Mouse (Mus musculus) bone marrow macrophage, adult 2 months (primary cell): ENCODE measurements around the gene Polr3b.

Experiments
- CTCF ChIP-seq: IDR thresholded peaks from 2 replicates; pipeline ENCODE4 v1.5.1; 2012; ENCODE audit warnings: low read depth, mild to moderate bottlenecking, low read length, moderate library complexity
- POLR2A ChIP-seq: IDR thresholded peaks from 2 replicates; pipeline ENCODE4 v1.6.1; 2012; ENCODE audit warnings: mild to moderate bottlenecking, low read depth, low read length, borderline replicate concordance

GRCm38 (mm10) chr10:84615076-84615475 is 7.0 kb upstream of the Polr3b start:
- no peak for TF ChIP-seq CTCF
- no peak for TF ChIP-seq POLR2A
